Mouse (Mus musculus) kidney, embryonic 15.5 days (tissue): ENCODE results near the gene Hist1h4b. TPM values are rescaled to one million over a fixed set of nuclear protein-coding genes. Genes with fewer than 3 reads are reported as not detected.
A peak's percentile ranks its signal among the peaks of the same experiment; 100 is the strongest.

Experiments used
- ATAC-seq: fragments of 200-750 bp; cut with Nextera tagmentation; replicated peaks from 2 replicates; pipeline ENCODE4 v1.8.0; 2017; ENCODE audit warnings: moderate TSS enrichment; ENCODE audit not compliant: low FRiP score
- H3K27ac ChIP-seq: fragments of 300-500 bp; sonication (generic); 2 replicates; pipeline ENCODE4 v1.5.1; 2015; ENCODE audit warnings: mild to moderate bottlenecking, inconsistent platforms
- H3K27me3 ChIP-seq: fragments of 300-500 bp; sonication (generic); 2 replicates; pipeline ENCODE4 v1.6.1; 2015; ENCODE audit warnings: inconsistent platforms
- H3K36me3 ChIP-seq: fragments of 300-500 bp; sonication (generic); 2 replicates; pipeline ENCODE4 v1.6.1; 2015; ENCODE audit warnings: inconsistent platforms
- H3K4me1 ChIP-seq: fragments of 300-500 bp; sonication (generic); 2 replicates; pipeline ENCODE4 v1.6.1; 2015; ENCODE audit warnings: inconsistent platforms
- H3K4me2 ChIP-seq: fragments of 300-500 bp; sonication (generic); 2 replicates; pipeline ENCODE4 v1.6.1; 2015; ENCODE audit warnings: moderate library complexity, mild to moderate bottlenecking, inconsistent platforms
- H3K4me3 ChIP-seq: fragments of 300-500 bp; sonication (generic); replicated peaks from 2 replicates; pipeline ENCODE4 v1.5.1; 2015; ENCODE audit warnings: mild to moderate bottlenecking, inconsistent platforms
- H3K9ac ChIP-seq: fragments of 300-500 bp; sonication (generic); 2 replicates; pipeline ENCODE4 v1.6.1; 2015; ENCODE audit warnings: mild to moderate bottlenecking, inconsistent platforms
- H3K9me3 ChIP-seq: fragments of 300-500 bp; sonication (generic); replicated peaks from 2 replicates; pipeline ENCODE4 v1.6.1; 2016; ENCODE audit warnings: inconsistent platforms
- WGBS: fragments of 180-500 bp; shearing (Covaris S2); methylation state at CpG from one replicate; pipeline ENCODE4 v1.1.7; 2015; ENCODE audit warnings: mixed read lengths; 5-methylcytosine and 5-hydroxymethylcytosine counted together
- polyA plus RNA-seq: library from polyadenylated mRNA; unstranded; fragments of >200 nt; fragmentation: Nextera tagmentation; extraction: Ambion mirVana; gene quantifications from 2 replicates; pipeline ENCODE4 v1.2.1, GENCODE M21; 2015

Hist1h4b gene
- polyA plus RNA-seq, 1 experiment from 2014 or later = 6.4 TPM

- Histone ChIP-seq H3K4me3 (no peak overlapping the region), H3K9ac (no peak overlapping the region), H3K4me1 (peaks cover 4% of the 10 kb centered on the region; the same call in 1 of the 2 replicates), H3K27me3 (no peaks in the 10 kb centered on the region), H3K27ac (no peak overlapping the region), H3K36me3 (no peaks in the 10 kb centered on the region), H3K4me2 (no peak overlapping the region), H3K9me3 (no peaks in the 10 kb centered on the region)
- WGBS = 91% methylated on average over 9 of the region's 9 CpGs
- ATAC-seq = no peak
Observed at GRCm38 (mm10) chr13:23729192-23729525, 27.7 kb upstream of the Hist1h4b start.

GRCm38 (mm10) chr13:23729706-23730105 lies 27.1 kb upstream of the Hist1h4b start:
- H3K9ac ChIP-seq = no peak overlapping the region
- no peak for ATAC-seq
- H3K27ac ChIP-seq = no peak overlapping the region
- WGBS = 97% methylated on average over 5 of the region's 5 CpGs
- H3K4me2 ChIP-seq = no peak overlapping the region
- H3K27me3 ChIP-seq = no peaks in the 10 kb centered on the region
- H3K9me3 ChIP-seq = no peaks in the 10 kb centered on the region
- no peak overlapping the region for H3K4me3 ChIP-seq
- H3K36me3 ChIP-seq = no peaks in the 10 kb centered on the region
- peaks cover 4% of the 10 kb centered on the region; the same call in 1 of the 2 replicates for H3K4me1 ChIP-seq

- H3K36me3 ChIP-seq = no peaks in the 10 kb centered on the region
- H3K27ac ChIP-seq = no peak overlapping the region
- H3K4me2 ChIP-seq = no peak overlapping the region
- WGBS = 24% methylated on average over 8 of the region's 8 CpGs
- ATAC-seq = 0 out of 2 replicates have a peak, but pooled peaks have one; percentile 56
- H3K9me3 ChIP-seq = no peaks in the 10 kb centered on the region
- H3K4me1 ChIP-seq = peaks cover 4% of the 10 kb centered on the region; the same call in 1 of the 2 replicates
- H3K27me3 ChIP-seq = no peaks in the 10 kb centered on the region
- no peak overlapping the region for H3K4me3 ChIP-seq
- H3K9ac ChIP-seq = no peak overlapping the region
Observed at GRCm38 (mm10) chr13:23730479-23730878, 26.3 kb upstream of the Hist1h4b start.

- Histone ChIP-seq H3K4me3 (no peak overlapping the region), H3K27me3 (no peaks in the 10 kb centered on the region), H3K36me3 (no peaks in the 10 kb centered on the region), H3K9me3 (no peaks in the 10 kb centered on the region), H3K27ac (no peak overlapping the region), H3K4me2 (no peak overlapping the region), H3K4me1 (peaks cover 4% of the 10 kb centered on the region; the same call in 1 of the 2 replicates), H3K9ac (no peak overlapping the region)
- 25% methylated on average over 8 of the region's 8 CpGs for WGBS
- no peak for ATAC-seq
Observed at GRCm38 (mm10) chr13:23732156-23732804, 24.5 kb upstream of the Hist1h4b start.

- no peak for ATAC-seq
- no peak overlapping the region for H3K27ac ChIP-seq
- H3K9me3 ChIP-seq = no peaks in the 10 kb centered on the region
- no peak overlapping the region for H3K4me2 ChIP-seq
- no peaks in the 10 kb centered on the region for H3K36me3 ChIP-seq
- no peaks in the 10 kb centered on the region for H3K27me3 ChIP-seq
- WGBS = 80% methylated on average over 5 of the region's 5 CpGs
- no peak overlapping the region for H3K4me3 ChIP-seq
- H3K4me1 ChIP-seq = peaks cover 16% of the 10 kb centered on the region
- no peak overlapping the region for H3K9ac ChIP-seq
Observed at GRCm38 (mm10) chr13:23737091-23737490, 19.7 kb upstream of the Hist1h4b start.

GRCm38 (mm10) chr13:23738041-23738440 lies 18.8 kb upstream of the Hist1h4b start:
- Histone ChIP-seq H3K4me3 (peak overlapping the region; percentile 61), H3K4me1 (peaks cover 16% of the 10 kb centered on the region), H3K27me3 (no peaks in the 10 kb centered on the region), H3K9me3 (no peaks in the 10 kb centered on the region), H3K27ac (peak overlapping the region; percentile 100), H3K9ac (0 out of 2 replicates have a peak overlapping the region, but pooled peaks have one; percentile 80), H3K36me3 (no peaks in the 10 kb centered on the region), H3K4me2 (peak overlapping the region; percentile 89)
- no peak for ATAC-seq
- 20% methylated on average over 4 of the region's 4 CpGs for WGBS

GRCm38 (mm10) chr13:23738677-23739068 lies 18.1 kb upstream of the Hist1h4b start, which contains the start of gene Hist1h1c:
Hist1h1c (plus strand) TSS chr13:23738808.
- Histone ChIP-seq H3K4me2 (peak within 1 kb of the TSS; percentile 89), H3K27ac (peak within 1 kb of the TSS; percentile 100), H3K27me3 (no peaks in the 10 kb centered on the region), H3K36me3 (no peaks in the 10 kb centered on the region), H3K4me1 (peaks cover 16% of the 10 kb centered on the region), H3K4me3 (peak within 1 kb of the TSS; percentile 61), H3K9ac (peak within 1 kb of the TSS; percentile 80), H3K9me3 (no peaks in the 10 kb centered on the region)
- WGBS = under 1% methylated on average over 38 of the region's 38 CpGs
- peak; percentile 93 for ATAC-seq

- peak; percentile 95 for ATAC-seq
- no peaks in the 10 kb centered on the region for H3K27me3 ChIP-seq
- H3K9me3 ChIP-seq = no peaks in the 10 kb centered on the region
- H3K9ac ChIP-seq = peak overlapping the region; percentile 80
- H3K36me3 ChIP-seq = no peaks in the 10 kb centered on the region
- H3K4me2 ChIP-seq = peak overlapping the region; percentile 89
- H3K27ac ChIP-seq = peak overlapping the region; percentile 100
- H3K4me3 ChIP-seq = peak overlapping the region; percentile 61
- 0% methylated on average over 39 of the region's 39 CpGs for WGBS
- peaks cover 19% of the 10 kb centered on the region for H3K4me1 ChIP-seq
Observed at GRCm38 (mm10) chr13:23739069-23739921, 17.5 kb upstream of the Hist1h4b start.

- Histone ChIP-seq H3K4me2 (peak overlapping the region; percentile 89), H3K4me1 (peaks cover 19% of the 10 kb centered on the region), H3K27me3 (no peaks in the 10 kb centered on the region), H3K27ac (peak overlapping the region; percentile 100), H3K9me3 (no peaks in the 10 kb centered on the region), H3K4me3 (peak overlapping the region; percentile 61), H3K9ac (peak overlapping the region; percentile 80), H3K36me3 (no peaks in the 10 kb centered on the region)
- no peak for ATAC-seq
- under 1% methylated on average over 14 of the region's 14 CpGs for WGBS
Observed at GRCm38 (mm10) chr13:23739922-23740252, 16.9 kb upstream of the Hist1h4b start.

GRCm38 (mm10) chr13:23740256-23740840 lies 16.5 kb upstream of the Hist1h4b start:
- Histone ChIP-seq H3K4me1 (peaks cover 19% of the 10 kb centered on the region), H3K9me3 (no peaks in the 10 kb centered on the region), H3K27me3 (no peaks in the 10 kb centered on the region), H3K4me2 (peak overlapping the region; percentile 89), H3K36me3 (no peaks in the 10 kb centered on the region), H3K4me3 (peak overlapping the region; percentile 61), H3K9ac (peak overlapping the region; percentile 80), H3K27ac (peak overlapping the region; percentile 100)
- no peak for ATAC-seq
- WGBS = 22% methylated on average over 13 of the region's 13 CpGs

GRCm38 (mm10) chr13:23740910-23741309 lies 15.9 kb upstream of the Hist1h4b start:
- H3K4me2 ChIP-seq = peak overlapping the region; percentile 89
- WGBS = 47% methylated on average over 5 of the region's 5 CpGs
- no peaks in the 10 kb centered on the region for H3K27me3 ChIP-seq
- no peaks in the 10 kb centered on the region for H3K9me3 ChIP-seq
- no peaks in the 10 kb centered on the region for H3K36me3 ChIP-seq
- peak overlapping the region; percentile 80; the same call in 1 of the 2 replicates for H3K9ac ChIP-seq
- H3K27ac ChIP-seq = peak overlapping the region; percentile 100
- peak overlapping the region; percentile 61 for H3K4me3 ChIP-seq
- ATAC-seq = no peak
- H3K4me1 ChIP-seq = peaks cover 19% of the 10 kb centered on the region

- Histone ChIP-seq H3K4me3 (no peak overlapping the region), H3K4me1 (peaks cover 19% of the 10 kb centered on the region), H3K9me3 (no peaks in the 10 kb centered on the region), H3K9ac (no peak overlapping the region), H3K36me3 (no peaks in the 10 kb centered on the region), H3K4me2 (no peak overlapping the region), H3K27me3 (no peaks in the 10 kb centered on the region), H3K27ac (no peak overlapping the region)
- no peak for ATAC-seq
Observed at GRCm38 (mm10) chr13:23742007-23742406, 14.8 kb upstream of the Hist1h4b start.
